Mouse (Mus musculus): ENCODE results near the gene Entpd5. TPM values are rescaled to one million over a fixed set of nuclear protein-coding genes. Genes with fewer than 3 reads are reported as not detected.
A peak's percentile ranks its signal among the peaks of the same experiment; 100 is the strongest.

The Entpd5 gene
- 7.8 and 8.9 TPM in 2 replicates for polyA plus RNA-seq (2016; fragmentation: Nextera tagmentation; extraction: Ambion mirVana)

DNA sequence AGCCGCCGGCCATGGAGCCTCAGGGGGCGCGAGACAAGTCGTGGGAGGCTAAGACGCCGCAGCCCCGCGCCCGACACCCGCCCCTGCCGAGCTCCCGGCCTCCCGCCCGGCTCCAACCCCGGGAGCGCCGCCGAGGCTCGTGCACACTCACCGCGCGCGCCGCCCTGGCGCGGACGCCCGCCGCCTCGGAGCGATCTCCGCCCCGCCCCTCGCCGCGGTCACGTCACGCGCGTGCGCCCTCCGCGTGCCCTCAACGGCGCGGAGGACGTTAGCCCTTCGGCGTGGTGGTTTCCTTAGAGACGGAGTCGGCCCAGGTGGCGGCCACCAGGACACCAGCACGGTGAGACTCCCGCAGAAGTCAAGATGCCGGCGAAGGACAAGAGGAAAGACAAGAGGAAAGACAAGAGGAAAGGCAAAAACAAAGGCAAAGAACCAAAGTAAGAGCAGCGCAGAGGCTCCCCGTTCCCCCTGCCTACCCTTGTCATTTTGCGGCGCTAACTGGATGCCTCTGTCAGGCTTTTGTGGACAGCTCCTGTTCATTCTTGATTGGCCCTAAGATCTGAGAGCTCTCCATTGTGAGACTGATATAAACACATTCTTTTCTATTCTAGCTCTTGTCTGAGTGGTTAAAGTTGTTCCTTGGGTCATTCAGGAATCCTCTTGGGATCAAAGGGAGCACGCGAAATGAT is at the start of gene Entpd5, which contains the start of gene Bbof1:
Entpd5 (minus strand) TSS at position 211 of the 689 bp plus-strand sequence.
Bbof1 (plus strand) TSS at position 253 of the 689 bp plus-strand sequence.
- Histone ChIP-seq H3K4me3 (peak within 1 kb of the TSS; percentile 86), H3K27me3 (ENCODE audit: low read depth, poor library complexity, severe bottlenecking) (peaks cover 8% of the 10 kb centered on the region; the same call in 1 of the 2 replicates), H3K36me3 (no peaks in the 10 kb centered on the region), H3K9me3 (replicated peaks) (no peaks in the 10 kb centered on the region), H3K27ac (peak within 1 kb of the TSS; percentile 87), H3K4me1 (peaks cover 20% of the 10 kb centered on the region)
- 2% methylated on average over 62 of the region's 63 CpGs for WGBS
- peak; percentile 89 for DNase-seq (ENCODE audit: low spot score)

DNA sequence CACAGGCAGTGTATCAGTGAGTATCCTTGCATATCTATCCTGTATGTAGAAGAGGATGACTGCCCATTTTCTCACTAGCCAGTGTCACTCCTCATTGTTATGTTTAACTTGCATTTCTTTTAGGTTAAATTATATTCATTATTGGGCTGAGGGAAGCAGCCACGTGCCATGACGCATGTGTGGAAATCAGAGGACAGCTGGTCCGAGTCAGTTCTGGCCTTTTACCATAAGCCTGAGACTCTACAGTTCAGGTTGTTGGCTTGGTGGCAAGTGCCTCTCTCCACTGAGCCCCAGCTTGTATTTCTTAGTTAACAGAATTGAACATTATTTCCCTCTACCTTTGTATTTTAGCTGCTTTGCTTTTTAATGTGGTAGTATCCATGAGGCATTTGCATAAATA is 48.1 kb upstream of the Entpd5 start:
- Histone ChIP-seq H3K36me3 (peaks cover 47% of the 10 kb centered on the region), H3K27ac (no peak overlapping the region), H3K4me1 (peaks cover 8% of the 10 kb centered on the region), H3K4me3 (no peak overlapping the region), H3K27me3 (ENCODE audit: low read depth, poor library complexity, severe bottlenecking) (no peaks in the 10 kb centered on the region), H3K9me3 (replicated peaks) (no peaks in the 10 kb centered on the region)
- 93% methylated on average over 3 of the region's 3 CpGs for WGBS
- no peak for DNase-seq (ENCODE audit: low spot score)

DNA sequence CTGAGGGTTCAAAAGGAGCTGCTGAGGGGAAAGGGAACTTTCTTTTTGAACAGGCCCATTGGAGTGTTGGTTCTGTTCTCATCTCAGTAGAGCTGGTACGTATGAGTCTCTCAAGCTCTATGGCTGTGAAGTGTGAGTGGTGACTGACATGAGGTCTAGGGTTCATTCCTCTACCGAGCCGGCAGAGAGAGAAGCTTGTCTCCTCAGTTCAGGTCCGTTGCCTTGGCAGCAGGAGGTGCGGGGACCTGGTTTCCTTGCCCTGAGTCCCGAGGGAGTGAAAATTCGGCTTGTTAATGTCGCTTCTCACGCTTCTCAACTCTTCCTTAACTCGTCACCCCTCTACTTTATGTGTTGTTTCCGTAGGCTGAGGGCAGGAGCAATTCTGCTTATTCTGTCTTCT is 43.0 kb upstream of the Entpd5 start:
- H3K27ac ChIP-seq = peak overlapping the region; percentile 80

GRCm38 (mm10) chr12:84450718-84451646 is 42.2 kb upstream of the Entpd5 start, which contains the start of the genes Aldh6a1 and Lin52:
Gene Aldh6a1, minus strand, starts transcription at chr12:84451004.
Gene Lin52, plus strand, starts transcription at chr12:84451422.
- Histone ChIP-seq H3K4me1 (peaks cover 20% of the 10 kb centered on the region), H3K27ac (peak within 1 kb of the TSS; percentile 80), H3K27me3 (ENCODE audit: low read depth, poor library complexity, severe bottlenecking) (no peaks in the 10 kb centered on the region), H3K36me3 (no peaks in the 10 kb centered on the region), H3K9me3 (replicated peaks) (no peaks in the 10 kb centered on the region), H3K4me3 (peak within 1 kb of the TSS; percentile 78)
- under 1% methylated on average over 48 of the region's 49 CpGs for WGBS
- peak; percentile 92 for DNase-seq (ENCODE audit: low spot score)

More for the DNA sequence above, 43.0 kb upstream of the Entpd5 start:
- Histone ChIP-seq H3K9me3 (replicated peaks) (no peaks in the 10 kb centered on the region), H3K36me3 (peaks cover 3% of the 10 kb centered on the region), H3K27me3 (ENCODE audit: low read depth, poor library complexity, severe bottlenecking) (no peaks in the 10 kb centered on the region), H3K4me1 (peaks cover 20% of the 10 kb centered on the region), H3K4me3 (peak overlapping the region; percentile 78)
- DNase-seq (ENCODE audit: low spot score) = no peak
- WGBS = 2% methylated on average over 11 of the region's 11 CpGs

GRCm38 (mm10) chr12:84450351-84450717 is 41.5 kb upstream of the Entpd5 start:
- Histone ChIP-seq H3K4me1 (peaks cover 20% of the 10 kb centered on the region), H3K36me3 (no peaks in the 10 kb centered on the region), H3K27me3 (ENCODE audit: low read depth, poor library complexity, severe bottlenecking) (no peaks in the 10 kb centered on the region), H3K27ac (peak overlapping the region; percentile 68), H3K9me3 (replicated peaks) (no peaks in the 10 kb centered on the region), H3K4me3 (peak overlapping the region; percentile 78)
- 1% methylated on average over 6 of the region's 6 CpGs for WGBS
- no peak for DNase-seq (ENCODE audit: low spot score)

GRCm38 (mm10) chr12:84449887-84450286 is 41.1 kb upstream of the Entpd5 start:
- Histone ChIP-seq H3K9me3 (replicated peaks) (no peaks in the 10 kb centered on the region), H3K4me1 (peaks cover 20% of the 10 kb centered on the region), H3K27me3 (ENCODE audit: low read depth, poor library complexity, severe bottlenecking) (no peaks in the 10 kb centered on the region), H3K36me3 (no peaks in the 10 kb centered on the region), H3K4me3 (peak overlapping the region; percentile 78), H3K27ac (no peak overlapping the region)
- WGBS = 51% methylated on average over 10 of the region's 10 CpGs
- DNase-seq (ENCODE audit: low spot score) = no peak

DNA sequence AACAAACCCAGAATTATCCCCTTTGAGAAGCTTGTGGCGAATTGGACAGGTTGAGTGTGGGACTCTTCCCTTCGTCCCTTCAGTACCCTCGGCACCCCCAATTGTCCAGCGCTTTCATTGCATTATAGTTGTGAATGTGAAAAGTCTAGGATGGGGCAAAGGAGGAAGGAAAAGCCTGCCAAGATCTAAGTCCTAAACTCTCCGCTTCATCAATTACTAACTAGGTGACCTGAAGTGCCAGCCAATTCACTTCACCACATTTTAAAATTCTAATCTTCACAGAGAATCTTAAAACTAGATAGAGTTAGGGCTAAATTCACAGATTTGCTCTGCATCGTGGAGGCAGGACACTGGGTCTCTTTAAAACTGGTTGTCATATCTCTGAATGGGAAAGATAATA is 39.4 kb upstream of the Entpd5 start:
- Histone ChIP-seq H3K36me3 (no peaks in the 10 kb centered on the region), H3K4me3 (no peak overlapping the region), H3K9me3 (replicated peaks) (no peaks in the 10 kb centered on the region), H3K27ac (no peak overlapping the region), H3K27me3 (ENCODE audit: low read depth, poor library complexity, severe bottlenecking) (no peaks in the 10 kb centered on the region), H3K4me1 (peaks cover 20% of the 10 kb centered on the region)
- DNase-seq (ENCODE audit: low spot score) = no peak
- whole genome bisulfite sequencing = 85% methylated on average over 6 of the region's 6 CpGs

GRCm38 (mm10) chr12:84447386-84447785 is 38.6 kb upstream of the Entpd5 start:
- WGBS = 71% methylated on average over 1 of the region's 1 CpGs
- Histone ChIP-seq H3K27ac (no peak overlapping the region), H3K4me1 (peaks cover 17% of the 10 kb centered on the region), H3K36me3 (no peaks in the 10 kb centered on the region), H3K9me3 (replicated peaks) (no peaks in the 10 kb centered on the region), H3K27me3 (ENCODE audit: low read depth, poor library complexity, severe bottlenecking) (no peaks in the 10 kb centered on the region), H3K4me3 (no peak overlapping the region)
- no peak for DNase-seq (ENCODE audit: low spot score)

DNA sequence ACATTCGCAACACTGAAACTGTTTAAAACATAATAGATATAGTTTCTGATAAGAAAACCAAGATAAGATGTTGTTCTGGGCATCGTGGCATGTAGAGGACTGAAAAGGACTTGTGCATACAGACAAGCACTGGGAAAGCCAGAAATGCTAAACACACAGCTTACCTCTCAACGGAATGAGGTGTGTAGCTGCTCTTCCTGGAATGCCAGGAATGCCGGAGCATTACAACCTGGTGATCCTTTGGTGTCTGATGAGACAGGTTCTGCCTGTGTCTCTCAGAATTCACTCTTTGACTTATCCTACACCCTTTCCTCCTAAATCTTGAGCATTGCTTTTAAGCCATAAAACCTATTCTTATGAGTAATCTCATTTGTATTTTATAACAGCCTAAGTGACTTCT is 33.7 kb upstream of the Entpd5 start:
- WGBS = 72% methylated on average over 4 of the region's 4 CpGs
- Histone ChIP-seq H3K36me3 (no peaks in the 10 kb centered on the region), H3K27me3 (ENCODE audit: low read depth, poor library complexity, severe bottlenecking) (no peaks in the 10 kb centered on the region), H3K4me3 (no peak overlapping the region), H3K27ac (no peak overlapping the region), H3K4me1 (no peaks in the 10 kb centered on the region), H3K9me3 (replicated peaks) (no peaks in the 10 kb centered on the region)
- DNase-seq (ENCODE audit: low spot score) = no peak

GRCm38 (mm10) chr12:84438697-84439096 is 29.9 kb upstream of the Entpd5 start:
- Histone ChIP-seq H3K4me1 (no peaks in the 10 kb centered on the region), H3K27me3 (ENCODE audit: low read depth, poor library complexity, severe bottlenecking) (no peaks in the 10 kb centered on the region), H3K4me3 (no peak overlapping the region), H3K36me3 (no peaks in the 10 kb centered on the region), H3K9me3 (replicated peaks) (no peaks in the 10 kb centered on the region), H3K27ac (no peak overlapping the region)
- DNase-seq (ENCODE audit: low spot score) = no peak
- WGBS = 59% methylated on average over 2 of the region's 2 CpGs

DNA sequence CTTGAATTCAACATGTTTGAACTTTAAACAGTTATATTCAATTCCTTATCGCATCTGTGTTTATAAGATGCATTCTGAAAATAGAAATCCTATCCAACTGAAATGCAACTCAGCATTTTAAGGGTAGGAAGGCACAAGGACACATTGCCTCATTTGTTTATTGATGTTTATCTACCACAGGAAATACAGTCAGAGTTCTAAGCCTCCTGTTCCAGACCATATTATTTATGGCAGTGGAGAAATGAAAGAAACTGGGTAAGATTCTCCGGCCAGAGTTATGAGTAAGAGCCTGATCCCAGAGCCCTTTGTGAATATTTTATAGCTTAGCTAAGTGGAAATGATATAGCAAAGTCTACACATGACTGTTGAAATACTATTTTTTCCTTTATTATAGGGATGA is 21.0 kb upstream of the Entpd5 start:
- Histone ChIP-seq H3K27ac (no peak overlapping the region), H3K4me3 (no peak overlapping the region), H3K27me3 (ENCODE audit: low read depth, poor library complexity, severe bottlenecking) (no peaks in the 10 kb centered on the region), H3K36me3 (no peaks in the 10 kb centered on the region), H3K4me1 (no peaks in the 10 kb centered on the region), H3K9me3 (replicated peaks) (no peaks in the 10 kb centered on the region)
- no peak for DNase-seq (ENCODE audit: low spot score)
- WGBS = 93% methylated on average over 2 of the region's 2 CpGs

GRCm38 (mm10) chr12:84423990-84424389 is 15.2 kb upstream of the Entpd5 start:
- WGBS = 57% methylated on average over 3 of the region's 3 CpGs
- no peaks in the 10 kb centered on the region for H3K27me3 ChIP-seq (ENCODE audit: low read depth, poor library complexity, severe bottlenecking)

GRCm38 (mm10) chr12:84417605-84417922 is 8.7 kb upstream of the Entpd5 start:
- WGBS = 35% methylated on average over 18 of the region's 18 CpGs
- Histone ChIP-seq H3K36me3 (peaks cover 9% of the 10 kb centered on the region), H3K27me3 (ENCODE audit: low read depth, poor library complexity, severe bottlenecking) (no peaks in the 10 kb centered on the region), H3K27ac (peak overlapping the region; percentile 87), H3K4me1 (peaks cover 6% of the 10 kb centered on the region), H3K4me3 (peak overlapping the region; percentile 70), H3K9me3 (replicated peaks) (no peaks in the 10 kb centered on the region; the same call in 1 of the 2 replicates)
- DNase-seq (ENCODE audit: low spot score) = no peak

More at GRCm38 (mm10) chr12:84423990-84424389, 15.2 kb upstream of the Entpd5 start:
- H3K4me3 ChIP-seq = no peak overlapping the region
- H3K27ac ChIP-seq = no peak overlapping the region
- no peak for DNase-seq (ENCODE audit: low spot score)
- no peaks in the 10 kb centered on the region for H3K36me3 ChIP-seq
- H3K9me3 ChIP-seq (replicated peaks) = no peaks in the 10 kb centered on the region
- H3K4me1 ChIP-seq = no peaks in the 10 kb centered on the region

Data from limb, embryonic 10.5 days (tissue).